Mouse (Mus musculus): Measurements from ENCODE around the gene Tas2r135.
A peak's percentile ranks its signal among the peaks of the same experiment; 100 is the strongest.

Tas2r135 gene

GRCm38 (mm10) chr6:42374701-42375100 is 30.5 kb upstream of the Tas2r135 start:
- peak; percentile 53 for DNase-seq

- no peak for DNase-seq
These were observed 30.1 kb upstream of the Tas2r135 start for GRCm38 (mm10) chr6:42375131-42375530.

GRCm38 (mm10) chr6:42376016-42376415 is 29.2 kb upstream of the Tas2r135 start:
- peak; percentile 48 for DNase-seq

GRCm38 (mm10) chr6:42376504-42377019 is 28.7 kb upstream of the Tas2r135 start:
- no peak for DNase-seq

GRCm38 (mm10) chr6:42377280-42377679 is 28.0 kb upstream of the Tas2r135 start:
- no peak for DNase-seq

GRCm38 (mm10) chr6:42379551-42379950 is 25.7 kb upstream of the Tas2r135 start:
- DNase-seq = no peak

GRCm38 (mm10) chr6:42380416-42381144 is 24.7 kb upstream of the Tas2r135 start:
- peak; percentile 75 for DNase-seq

- DNase-seq = no peak
These were observed 24.0 kb upstream of the Tas2r135 start for GRCm38 (mm10) chr6:42381221-42381620.

- peak; percentile 53 for DNase-seq
These were observed 23.3 kb upstream of the Tas2r135 start for GRCm38 (mm10) chr6:42381916-42382381.

GRCm38 (mm10) chr6:42383360-42383759 is 21.9 kb upstream of the Tas2r135 start:
- no peak for DNase-seq

GRCm38 (mm10) chr6:42385635-42386034 is 19.6 kb upstream of the Tas2r135 start:
- no peak for DNase-seq

GRCm38 (mm10) chr6:42391796-42392330 is 13.4 kb upstream of the Tas2r135 start:
- DNase-seq = peak; percentile 50

- peak; percentile 97 for DNase-seq
These were observed 9.0 kb upstream of the Tas2r135 start for GRCm38 (mm10) chr6:42395960-42396809.

GRCm38 (mm10) chr6:42397041-42397657 is 8.1 kb upstream of the Tas2r135 start:
- DNase-seq = peak; percentile 19

- DNase-seq = no peak
These were observed 6.9 kb upstream of the Tas2r135 start for GRCm38 (mm10) chr6:42398285-42398684.

- DNase-seq = no peak
These were observed 6.2 kb upstream of the Tas2r135 start for GRCm38 (mm10) chr6:42398998-42399397.

- DNase-seq = no peak
These were observed 5.3 kb upstream of the Tas2r135 start, which contains the start of gene Tas2r143 for GRCm38 (mm10) chr6:42399938-42400337. Tas2r143 (plus strand) TSS chr6:42400238.

- DNase-seq = no peak
These were observed 14.2 kb downstream of the Tas2r135 start for GRCm38 (mm10) chr6:42419443-42419842.

GRCm38 (mm10) chr6:42421439-42421838 is 16.2 kb downstream of the Tas2r135 start:
- DNase-seq = peak; percentile 68

- DNase-seq = no peak
These were observed 19.2 kb downstream of the Tas2r135 start for GRCm38 (mm10) chr6:42424472-42424871.

- no peak for DNase-seq
These were observed 21.1 kb downstream of the Tas2r135 start for GRCm38 (mm10) chr6:42426337-42426736.

- DNase-seq = peak; percentile 62
These were observed 28.3 kb downstream of the Tas2r135 start for GRCm38 (mm10) chr6:42433554-42433953.

- peak; percentile 30 for DNase-seq
These were observed 29.2 kb downstream of the Tas2r135 start, which contains the start of gene Tas2r126 for GRCm38 (mm10) chr6:42434446-42434845. Tas2r126 (plus strand) TSS chr6:42434535.

All from lung, postnatal 36 days (tissue).